Mouse (Mus musculus): Measurements from ENCODE around the gene Dtnbp1. TPM values are rescaled to one million over a fixed set of nuclear protein-coding genes. Genes with fewer than 3 reads are reported as not detected.

The Dtnbp1 gene
- polyA plus RNA-seq, 1 experiment from 2014 or later: 82.1 TPM

DNA sequence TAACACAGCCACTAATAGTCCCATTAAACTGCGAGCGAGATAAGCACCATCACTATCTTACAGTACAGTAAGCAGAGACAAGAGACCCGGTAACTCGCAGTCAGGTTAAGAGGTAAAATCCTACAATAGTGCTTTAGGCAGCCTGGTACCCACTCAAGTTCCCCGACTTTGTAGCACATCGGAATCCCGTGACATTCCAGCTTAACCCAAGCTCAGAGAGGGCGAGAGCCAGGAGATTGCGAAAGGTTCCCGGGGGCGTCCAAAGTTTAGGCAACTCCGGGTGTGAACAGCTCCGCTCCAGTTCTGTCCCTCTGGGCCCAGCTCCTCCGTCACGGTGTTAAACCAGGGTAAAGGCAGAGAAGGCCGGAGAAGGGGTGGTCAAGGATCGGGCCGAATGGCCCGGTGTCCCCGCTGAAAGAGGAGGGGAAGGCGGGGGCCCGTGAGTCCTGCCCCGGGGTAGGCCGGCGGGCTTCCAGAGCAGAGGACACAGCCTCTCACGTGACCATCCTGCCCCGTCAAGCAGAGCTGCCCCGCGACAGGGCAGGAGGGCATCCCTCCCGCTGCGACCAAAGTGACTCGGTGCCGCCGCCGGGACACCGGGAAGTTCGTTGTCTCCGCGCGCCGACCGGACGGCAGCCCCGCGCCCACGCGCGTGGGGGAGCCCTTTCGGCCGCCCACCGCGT is 578 bp downstream of the Dtnbp1 start:
- ATAC-seq (replicated peaks; ENCODE audit: insufficient number of reproducible peaks, insufficient read depth, low FRiP score, low read depth): peak; percentile 83
- no peaks in the 10 kb centered on the region for H3K27me3 ChIP-seq
- H3K9ac ChIP-seq: peak overlapping the region; percentile 77
- H3K36me3 ChIP-seq: no peaks in the 10 kb centered on the region
- H3K4me1 ChIP-seq (replicated peaks): peaks cover 36% of the 10 kb centered on the region
- peak overlapping the region; percentile 82 for H3K4me2 ChIP-seq
- H3K4me3 ChIP-seq: peak overlapping the region; percentile 93
- under 1% methylated on average over 52 of the region's 52 CpGs for WGBS
- peak overlapping the region; percentile 91 for H3K27ac ChIP-seq
- no peaks in the 10 kb centered on the region for H3K9me3 ChIP-seq (replicated peaks)

DNA sequence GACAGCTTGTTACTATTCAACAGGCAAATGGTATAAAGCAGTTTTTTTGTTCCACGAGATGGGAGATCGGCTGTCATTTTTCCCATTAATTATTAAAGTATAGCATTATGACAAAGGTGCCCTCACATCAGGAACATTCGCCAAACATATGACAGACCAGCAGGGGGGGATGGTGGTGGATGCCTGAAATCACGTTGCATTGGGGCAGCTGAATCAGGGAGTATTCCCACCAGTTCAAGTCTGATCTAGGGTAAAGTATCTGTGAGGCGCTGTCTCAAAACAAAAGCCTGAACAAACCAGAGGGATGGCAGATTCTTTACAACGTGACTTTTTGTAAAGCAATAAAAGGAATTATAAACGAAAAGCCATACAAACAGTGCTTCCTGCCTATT is 1.1 kb downstream of the Dtnbp1 start:
- ATAC-seq (replicated peaks; ENCODE audit: insufficient number of reproducible peaks, insufficient read depth, low FRiP score, low read depth): no peak
- 20% methylated on average over 7 of the region's 7 CpGs for WGBS
- Histone ChIP-seq H3K4me1 (replicated peaks) (peaks cover 36% of the 10 kb centered on the region), H3K27ac (peak overlapping the region; percentile 91), H3K4me3 (peak overlapping the region; percentile 93), H3K27me3 (no peaks in the 10 kb centered on the region), H3K9me3 (replicated peaks) (no peaks in the 10 kb centered on the region), H3K36me3 (no peaks in the 10 kb centered on the region), H3K4me2 (peak overlapping the region; percentile 82), H3K9ac (peak overlapping the region; percentile 77)

- Histone ChIP-seq H3K36me3 (no peaks in the 10 kb centered on the region), H3K9me3 (replicated peaks) (no peaks in the 10 kb centered on the region), H3K27ac (peak overlapping the region; percentile 26), H3K4me3 (no peak overlapping the region), H3K4me1 (replicated peaks) (peaks cover 36% of the 10 kb centered on the region), H3K4me2 (no peak overlapping the region), H3K27me3 (no peaks in the 10 kb centered on the region), H3K9ac (no peak overlapping the region)
- no peak for ATAC-seq (replicated peaks; ENCODE audit: insufficient number of reproducible peaks, insufficient read depth, low FRiP score, low read depth)
- WGBS: 86% methylated on average over 12 of the region's 12 CpGs
Measured at GRCm38 (mm10) chr13:44999211-44999610, 2.7 kb downstream of the Dtnbp1 start.

DNA sequence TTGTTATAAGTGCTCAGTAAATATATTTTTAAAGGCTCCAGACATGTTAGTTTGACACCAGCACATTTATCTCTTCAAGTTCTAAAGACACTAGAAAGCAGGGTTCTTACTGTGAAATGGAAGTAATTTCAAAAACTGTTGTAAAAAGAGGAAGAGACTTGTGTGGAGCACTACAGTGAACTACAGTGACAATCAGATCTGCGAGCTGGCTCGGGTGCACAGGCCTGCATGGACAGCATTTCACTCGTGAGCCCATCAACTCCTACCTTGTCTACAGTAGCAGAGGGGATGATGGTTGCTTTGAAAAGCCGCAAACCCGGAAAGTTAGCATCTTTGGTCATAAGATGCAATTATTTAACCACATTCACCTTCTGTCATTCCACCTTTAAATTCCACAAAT is 5.6 kb downstream of the Dtnbp1 start:
- peaks cover 8% of the 10 kb centered on the region for H3K36me3 ChIP-seq
- H3K27ac ChIP-seq: no peak overlapping the region
- H3K4me1 ChIP-seq (replicated peaks): peaks cover 29% of the 10 kb centered on the region
- H3K9me3 ChIP-seq (replicated peaks): no peaks in the 10 kb centered on the region
- no peak for ATAC-seq (replicated peaks; ENCODE audit: insufficient number of reproducible peaks, insufficient read depth, low FRiP score, low read depth)
- no peak overlapping the region for H3K4me3 ChIP-seq
- H3K27me3 ChIP-seq: no peaks in the 10 kb centered on the region
- 86% methylated on average over 5 of the region's 5 CpGs for WGBS
- no peak overlapping the region for H3K9ac ChIP-seq
- H3K4me2 ChIP-seq: no peak overlapping the region

DNA sequence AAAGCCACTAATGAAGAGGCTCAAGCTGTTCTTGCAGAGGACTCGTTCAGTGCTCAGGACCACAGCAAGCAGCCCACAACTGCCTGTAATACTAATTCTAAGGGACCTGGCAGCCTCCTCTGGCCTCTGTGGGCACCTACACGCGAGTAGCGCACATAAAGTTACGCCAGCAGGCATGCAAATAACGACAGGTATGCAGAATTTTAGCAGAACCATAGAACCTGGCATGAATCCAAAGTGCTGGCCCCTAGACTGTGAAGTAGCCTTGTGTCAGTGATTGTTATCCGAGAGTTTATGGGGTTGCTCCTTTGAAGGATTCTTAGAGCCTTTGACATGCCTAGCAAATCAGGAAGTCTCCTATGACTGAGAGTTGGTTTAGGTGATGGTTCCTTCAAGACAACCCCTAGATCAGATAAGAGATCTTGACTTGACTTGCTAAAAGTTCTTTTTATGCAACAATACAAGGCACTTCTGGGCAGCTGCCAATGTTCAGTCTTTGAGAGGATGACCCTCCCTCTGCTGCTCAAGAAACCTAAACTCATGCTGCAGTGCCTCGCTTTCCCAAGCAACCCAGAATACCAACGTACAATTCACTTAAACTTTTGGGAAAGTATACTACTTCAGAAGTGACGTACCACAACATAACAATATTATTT is 9.3 kb downstream of the Dtnbp1 start:
- no peak for ATAC-seq (replicated peaks; ENCODE audit: insufficient number of reproducible peaks, insufficient read depth, low FRiP score, low read depth)
- WGBS: 84% methylated on average over 10 of the region's 10 CpGs
- Histone ChIP-seq H3K4me1 (replicated peaks) (no peaks in the 10 kb centered on the region), H3K4me3 (no peak overlapping the region), H3K27ac (no peak overlapping the region), H3K36me3 (peaks cover 16% of the 10 kb centered on the region), H3K4me2 (no peak overlapping the region), H3K9ac (no peak overlapping the region), H3K27me3 (no peaks in the 10 kb centered on the region), H3K9me3 (replicated peaks) (no peaks in the 10 kb centered on the region)

DNA sequence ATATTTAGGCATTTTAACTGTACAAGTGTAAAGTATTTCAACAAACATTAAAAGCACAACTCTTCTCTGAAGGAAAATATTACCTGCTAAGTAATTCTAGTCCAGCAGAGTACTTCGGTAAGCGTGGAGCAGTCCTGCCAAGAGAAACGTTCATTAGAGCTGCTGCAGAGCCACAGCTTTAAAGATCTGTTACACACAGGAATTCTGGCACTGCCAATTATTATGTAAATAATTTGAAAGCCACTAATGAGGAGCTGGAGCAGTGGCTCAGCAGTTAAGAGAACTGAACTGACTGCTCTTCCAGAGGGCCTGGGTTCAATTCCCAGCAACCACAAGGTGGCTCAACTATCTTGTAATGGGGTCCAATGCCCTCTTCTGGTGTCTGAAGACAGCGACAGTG is 10.0 kb downstream of the Dtnbp1 start:
- Histone ChIP-seq H3K4me2 (no peak overlapping the region), H3K27ac (no peak overlapping the region), H3K4me3 (no peak overlapping the region), H3K36me3 (peaks cover 22% of the 10 kb centered on the region), H3K4me1 (replicated peaks) (0 out of 2 replicates have a peak, but pooled peaks cover 2% of the 10 kb centered on the region), H3K27me3 (no peaks in the 10 kb centered on the region), H3K9ac (no peak overlapping the region), H3K9me3 (replicated peaks) (no peaks in the 10 kb centered on the region)
- WGBS: 84% methylated on average over 4 of the region's 4 CpGs
- no peak for ATAC-seq (replicated peaks; ENCODE audit: insufficient number of reproducible peaks, insufficient read depth, low FRiP score, low read depth)

DNA sequence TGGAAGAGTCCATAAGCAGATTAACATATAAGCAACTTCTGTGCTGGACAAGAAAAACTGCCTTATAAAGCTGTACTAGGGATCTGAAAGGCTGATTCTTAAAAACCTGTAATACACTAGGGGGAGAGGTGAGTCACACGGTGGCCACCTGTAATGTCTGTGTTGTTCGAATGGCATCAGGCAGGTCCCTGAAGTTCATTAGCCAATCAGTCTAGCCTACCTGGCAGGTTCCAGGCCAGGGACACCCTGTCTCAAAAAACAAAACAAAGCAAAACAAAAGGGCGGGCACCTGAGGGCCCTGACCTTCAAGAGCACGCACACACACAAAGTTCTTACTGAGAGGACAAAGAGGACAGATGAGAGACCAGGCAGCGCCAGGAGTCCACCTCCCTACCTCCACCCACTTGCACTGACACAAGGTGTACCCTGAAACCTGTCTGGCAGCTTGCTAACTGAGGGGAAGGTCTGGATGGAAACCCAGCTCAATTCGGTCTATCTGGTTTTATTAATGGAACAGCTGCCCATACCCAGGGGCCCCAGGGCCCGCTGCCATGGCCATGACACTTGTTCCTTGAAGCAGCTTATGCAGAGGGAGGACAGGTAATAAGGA is 11.8 kb downstream of the Dtnbp1 start:
- H3K9ac ChIP-seq: no peak overlapping the region

DNA sequence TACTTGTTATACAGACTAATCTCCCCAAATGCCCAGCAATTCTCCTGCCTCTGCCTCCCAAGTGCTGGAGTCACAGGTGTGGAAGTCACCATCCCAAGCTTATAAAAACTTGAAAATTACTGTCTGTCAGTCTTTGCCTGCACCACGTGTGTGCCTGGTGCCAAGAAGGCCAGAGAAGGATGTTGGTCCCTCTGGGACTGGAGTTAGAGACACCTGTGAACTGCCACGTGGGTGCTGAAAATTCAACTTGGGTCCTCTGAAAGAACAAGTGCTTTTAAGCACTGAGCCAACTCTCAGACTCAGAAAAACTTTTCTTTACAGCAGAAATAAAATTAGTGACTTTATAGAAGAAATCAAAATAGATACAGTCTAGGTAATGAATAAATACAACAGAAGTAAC is 15.6 kb downstream of the Dtnbp1 start:
- no peaks in the 10 kb centered on the region for H3K9me3 ChIP-seq (replicated peaks)
- 63% methylated on average over 2 of the region's 2 CpGs for WGBS
- H3K36me3 ChIP-seq: peaks cover 22% of the 10 kb centered on the region
- 0 out of 2 replicates have a peak, but pooled peaks cover 2% of the 10 kb centered on the region for H3K4me1 ChIP-seq (replicated peaks)
- ATAC-seq (replicated peaks; ENCODE audit: insufficient number of reproducible peaks, insufficient read depth, low FRiP score, low read depth): no peak
- H3K27me3 ChIP-seq: no peaks in the 10 kb centered on the region
- H3K4me3 ChIP-seq: no peak overlapping the region
- H3K9ac ChIP-seq: no peak overlapping the region
- no peak overlapping the region for H3K27ac ChIP-seq
- H3K4me2 ChIP-seq: no peak overlapping the region

More for the DNA sequence above, 11.8 kb downstream of the Dtnbp1 start:
- 0 out of 2 replicates have a peak, but pooled peaks cover 2% of the 10 kb centered on the region for H3K4me1 ChIP-seq (replicated peaks)
- no peak overlapping the region for H3K27ac ChIP-seq
- ATAC-seq (replicated peaks; ENCODE audit: insufficient number of reproducible peaks, insufficient read depth, low FRiP score, low read depth): no peak
- H3K36me3 ChIP-seq: peaks cover 22% of the 10 kb centered on the region
- H3K9me3 ChIP-seq (replicated peaks): no peaks in the 10 kb centered on the region
- 83% methylated on average over 7 of the region's 7 CpGs for WGBS
- no peaks in the 10 kb centered on the region for H3K27me3 ChIP-seq
- no peak overlapping the region for H3K4me2 ChIP-seq
- H3K4me3 ChIP-seq: no peak overlapping the region

GRCm38 (mm10) chr13:44985321-44985720 is 16.6 kb downstream of the Dtnbp1 start:
- H3K36me3 ChIP-seq: peaks cover 19% of the 10 kb centered on the region
- ATAC-seq (replicated peaks; ENCODE audit: insufficient number of reproducible peaks, insufficient read depth, low FRiP score, low read depth): no peak
- 61% methylated on average over 2 of the region's 2 CpGs for WGBS

GRCm38 (mm10) chr13:44983635-44984401 is 18.1 kb downstream of the Dtnbp1 start:
- WGBS: 81% methylated on average over 5 of the region's 5 CpGs
- H3K4me2 ChIP-seq: no peak overlapping the region
- no peaks in the 10 kb centered on the region for H3K9me3 ChIP-seq (replicated peaks)
- ATAC-seq (replicated peaks; ENCODE audit: insufficient number of reproducible peaks, insufficient read depth, low FRiP score, low read depth): no peak
- no peak overlapping the region for H3K9ac ChIP-seq
- no peak overlapping the region for H3K27ac ChIP-seq
- no peaks in the 10 kb centered on the region for H3K27me3 ChIP-seq
- H3K4me1 ChIP-seq (replicated peaks): 0 out of 2 replicates have a peak, but pooled peaks cover 2% of the 10 kb centered on the region
- no peak overlapping the region for H3K4me3 ChIP-seq
- H3K36me3 ChIP-seq: peaks cover 19% of the 10 kb centered on the region

More at GRCm38 (mm10) chr13:44985321-44985720, 16.6 kb downstream of the Dtnbp1 start:
- H3K27me3 ChIP-seq: no peaks in the 10 kb centered on the region
- H3K4me2 ChIP-seq: no peak overlapping the region
- H3K4me1 ChIP-seq (replicated peaks): 0 out of 2 replicates have a peak, but pooled peaks cover 2% of the 10 kb centered on the region
- H3K27ac ChIP-seq: peak overlapping the region; percentile 37; the same call in 1 of the 2 replicates
- H3K9ac ChIP-seq: no peak overlapping the region
- H3K9me3 ChIP-seq (replicated peaks): no peaks in the 10 kb centered on the region
- no peak overlapping the region for H3K4me3 ChIP-seq

DNA sequence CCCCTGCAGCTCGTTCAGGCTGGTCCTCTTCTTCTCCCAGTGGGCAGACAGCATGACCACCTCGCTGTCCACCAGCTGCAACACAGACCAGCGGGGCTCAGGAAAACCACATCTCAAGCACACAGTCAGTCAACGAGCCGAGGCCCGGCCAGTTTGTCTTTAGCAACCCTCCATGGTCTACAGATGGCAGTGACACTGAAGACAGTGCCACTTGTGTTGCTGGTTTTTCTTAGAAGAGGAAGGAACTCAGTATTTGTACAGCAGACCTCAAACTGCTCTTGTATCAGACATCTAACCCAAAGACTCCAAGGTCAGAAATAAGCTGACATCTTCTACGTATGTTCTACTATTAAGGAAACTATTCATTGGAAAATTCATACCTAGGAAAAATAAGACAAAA is 19.1 kb downstream of the Dtnbp1 start:
- Histone ChIP-seq H3K36me3 (peaks cover 16% of the 10 kb centered on the region), H3K27me3 (no peaks in the 10 kb centered on the region), H3K9ac (no peak overlapping the region), H3K4me1 (replicated peaks) (0 out of 2 replicates have a peak, but pooled peaks cover 2% of the 10 kb centered on the region), H3K4me3 (no peak overlapping the region), H3K27ac (no peak overlapping the region), H3K4me2 (no peak overlapping the region), H3K9me3 (replicated peaks) (no peaks in the 10 kb centered on the region)
- ATAC-seq (replicated peaks; ENCODE audit: insufficient number of reproducible peaks, insufficient read depth, low FRiP score, low read depth): no peak
- WGBS: 81% methylated on average over 7 of the region's 7 CpGs
